Mouse (Mus musculus) monocyte, adult 2 months (primary cell): ENCODE results near the gene Myef2.
"Not testable (repeated sequence)": the region's sequence is repeated elsewhere in the genome, so short reads cannot be mapped to it uniquely, and the experiment has no call there.

Source experiments
- DNase-seq, 2 experiments: peaks; one replicate each; pipeline ENCODE4 v3.0.0; 2022; ENCODE audit warnings: low spot score in 2 of 2, low read depth in 1 of 2

Gene Myef2

GRCm38 (mm10) chr2:125123477-125123852 lies at the start of gene Myef2:
Gene Myef2, minus strand, starts transcription at chr2:125123661.
- DNase-seq = peak; percentile 23 to 54

- no peak for DNase-seq
These were observed 38.6 kb upstream of the Myef2 start for GRCm38 (mm10) chr2:125162012-125162470.

DNA sequence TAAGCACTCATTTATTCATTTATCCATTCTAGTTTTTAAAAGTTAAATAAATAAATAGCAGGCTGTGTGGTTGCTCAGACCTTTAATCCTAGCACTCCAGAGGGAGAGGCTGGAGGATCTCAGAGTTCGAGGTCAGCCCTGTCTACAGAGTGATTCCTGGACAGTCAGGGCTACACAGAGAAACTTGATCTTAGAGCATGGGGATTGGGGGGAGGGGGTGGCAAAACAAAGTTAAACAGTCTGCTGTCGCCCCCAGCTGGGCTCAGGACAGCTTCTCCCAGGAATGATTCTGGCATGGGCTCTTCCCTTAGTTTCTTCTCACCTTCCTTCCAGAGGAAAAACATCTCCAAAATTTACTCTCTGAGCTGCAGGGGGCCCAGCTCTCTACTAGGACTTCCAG lies 32.0 kb upstream of the Myef2 start:
- no peak for DNase-seq

- DNase-seq = no peak
These were observed 30.8 kb upstream of the Myef2 start for GRCm38 (mm10) chr2:125154294-125154693.

DNA sequence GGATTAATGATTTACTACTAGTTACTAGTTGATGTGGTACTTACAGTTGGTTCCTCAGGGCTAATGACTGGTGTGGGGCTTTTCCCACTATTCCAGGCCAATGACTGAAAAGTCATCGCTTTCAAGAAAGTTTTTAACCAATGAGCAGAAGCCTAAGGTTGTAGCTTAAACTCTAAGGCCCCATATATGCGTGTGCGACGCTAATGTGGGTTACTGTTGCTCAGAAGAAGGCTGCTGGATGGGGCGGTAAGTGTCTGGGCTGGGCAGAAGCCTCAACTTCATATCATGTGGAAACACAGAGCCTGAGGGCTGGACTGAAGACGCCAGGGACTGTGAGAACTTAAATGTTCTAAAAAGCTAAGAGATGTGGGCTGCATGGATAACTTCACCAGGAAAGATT lies 28.9 kb upstream of the Myef2 start, which contains the start of gene Slc12a1:
Slc12a1 (plus strand) TSS at position 118 of the 400 bp plus-strand sequence.
- no peak for DNase-seq

- no peak for DNase-seq
These were observed 18.9 kb upstream of the Myef2 start for GRCm38 (mm10) chr2:125142336-125142735.

DNA sequence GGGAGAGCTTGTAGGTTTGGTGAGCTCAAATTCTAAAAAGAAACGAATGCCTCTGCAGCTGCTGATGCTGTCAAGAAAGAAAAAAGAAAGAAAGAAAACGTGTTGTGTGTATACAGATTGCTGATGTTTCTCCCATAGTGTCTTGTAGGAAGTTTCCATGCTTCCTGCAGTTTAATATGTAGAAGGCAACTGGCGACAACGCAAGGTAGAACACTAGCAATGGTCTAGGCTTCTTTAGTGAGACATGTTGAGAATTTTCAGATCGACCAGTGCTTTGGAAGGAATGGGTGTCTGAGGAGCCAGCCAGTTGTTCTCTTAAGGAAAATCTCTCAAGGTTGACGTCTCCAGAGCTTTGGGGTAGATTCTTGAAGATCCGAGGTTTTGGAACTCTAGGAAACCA lies 13.4 kb upstream of the Myef2 start:
- DNase-seq = no peak

DNA sequence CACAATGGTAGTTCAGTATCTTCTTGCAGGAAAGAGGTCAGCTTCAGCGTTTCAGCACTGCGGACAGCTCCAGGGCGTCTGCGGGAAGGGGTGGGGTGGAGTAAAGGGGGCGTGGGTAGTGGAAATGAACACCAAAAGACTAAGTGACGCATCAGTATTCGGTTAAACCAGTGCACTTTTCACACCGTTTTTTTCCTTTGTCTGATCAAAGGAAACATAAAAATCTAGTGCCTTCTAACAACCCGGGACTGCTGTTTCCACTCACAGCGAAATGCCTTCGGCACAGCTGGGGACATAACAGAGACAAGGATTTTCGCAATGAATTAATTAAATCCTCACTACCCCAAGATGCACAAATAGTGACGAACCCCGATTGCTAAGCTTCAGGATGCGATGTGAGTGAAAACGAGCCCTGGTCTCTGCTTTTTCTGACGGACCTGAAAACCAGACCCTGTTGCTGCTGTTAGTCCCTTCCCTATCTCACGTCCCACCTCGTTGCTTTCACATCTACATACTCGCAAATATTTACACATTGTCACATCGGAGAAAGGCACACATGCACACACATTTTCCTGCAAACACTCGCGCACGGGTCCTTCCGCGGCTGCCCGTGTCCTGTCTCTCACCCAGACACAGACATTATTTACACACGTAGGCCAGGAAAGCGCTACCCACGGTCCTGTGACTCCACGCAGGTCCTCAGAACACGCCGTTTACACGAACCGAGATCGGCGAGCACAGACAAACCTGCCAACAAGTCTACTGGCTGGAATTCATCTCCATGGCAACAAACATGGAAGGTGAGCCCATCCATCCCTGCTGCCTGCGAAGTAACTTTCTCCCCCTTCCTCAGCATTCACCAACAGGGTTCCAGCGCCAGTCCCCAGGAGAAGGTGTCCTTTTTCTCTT lies 12.7 kb upstream of the Myef2 start, which contains the start of gene Ctxn2:
Ctxn2 (plus strand) TSS at position 790 of the 909 bp plus-strand sequence.
- peak in 1 of 2 experiments; percentile 27 for DNase-seq

- DNase-seq = no peak
These were observed 10.7 kb upstream of the Myef2 start for GRCm38 (mm10) chr2:125134113-125134512.

GRCm38 (mm10) chr2:125126792-125127191 lies 3.3 kb upstream of the Myef2 start:
- DNase-seq = no peak

DNA sequence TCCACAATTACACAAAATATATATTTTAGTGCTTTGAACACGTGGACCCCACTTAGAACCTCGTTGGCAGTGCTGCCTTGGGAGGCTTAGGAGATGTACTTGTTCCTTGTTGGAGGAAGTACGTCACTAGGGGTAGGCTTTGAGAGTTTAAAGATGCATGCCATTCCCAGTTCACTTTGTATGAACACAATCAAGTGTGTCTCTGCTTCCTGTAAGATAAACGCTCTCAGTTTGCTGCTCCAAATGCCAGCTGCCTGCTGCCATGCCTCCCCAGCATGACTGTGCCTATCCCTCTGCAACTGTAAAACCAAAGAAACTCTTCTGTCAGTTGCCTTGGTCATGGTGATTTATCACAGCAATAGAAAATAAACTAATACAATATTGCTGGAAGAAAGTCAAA lies 2.4 kb upstream of the Myef2 start:
- DNase-seq = no peak

- DNase-seq = no peak
These were observed 611 bp downstream of the Myef2 start for GRCm38 (mm10) chr2:125122624-125123476.

GRCm38 (mm10) chr2:125122288-125122623 lies 1.2 kb downstream of the Myef2 start:
- no peak for DNase-seq

DNA sequence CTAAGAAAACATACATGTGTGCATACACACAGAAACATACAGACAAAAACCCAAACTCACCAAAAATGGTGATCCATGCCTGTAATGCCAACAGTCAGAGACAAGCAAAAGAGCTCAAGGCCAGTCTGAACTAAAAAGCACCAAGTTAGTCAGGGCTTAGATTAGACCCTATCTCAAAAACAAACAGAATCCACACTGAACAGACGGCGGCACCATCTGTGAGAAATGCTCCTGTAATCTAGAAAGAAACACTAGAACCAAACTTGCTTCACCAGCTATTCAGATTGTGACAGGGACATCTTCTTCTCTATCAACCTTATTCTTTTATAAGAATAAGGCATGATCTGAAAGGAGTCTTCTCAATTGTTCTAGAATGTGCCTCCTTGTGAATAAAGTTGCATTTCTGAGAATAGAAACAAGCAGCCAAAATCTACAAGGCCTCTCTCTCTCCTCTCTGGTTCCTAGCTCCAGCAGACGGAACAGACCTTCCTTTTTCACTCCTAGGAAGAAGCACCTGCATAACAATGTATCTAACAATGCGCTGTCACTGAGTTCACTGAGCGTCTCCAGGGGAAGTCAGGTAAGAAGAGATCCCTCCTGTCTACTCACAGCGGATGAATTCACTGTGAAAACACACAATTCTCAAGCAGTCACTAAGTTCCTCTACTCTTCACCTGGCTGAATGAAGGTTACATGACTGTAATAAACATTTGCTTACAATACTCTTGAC lies 3.9 kb downstream of the Myef2 start:
- DNase-seq = no peak

DNA sequence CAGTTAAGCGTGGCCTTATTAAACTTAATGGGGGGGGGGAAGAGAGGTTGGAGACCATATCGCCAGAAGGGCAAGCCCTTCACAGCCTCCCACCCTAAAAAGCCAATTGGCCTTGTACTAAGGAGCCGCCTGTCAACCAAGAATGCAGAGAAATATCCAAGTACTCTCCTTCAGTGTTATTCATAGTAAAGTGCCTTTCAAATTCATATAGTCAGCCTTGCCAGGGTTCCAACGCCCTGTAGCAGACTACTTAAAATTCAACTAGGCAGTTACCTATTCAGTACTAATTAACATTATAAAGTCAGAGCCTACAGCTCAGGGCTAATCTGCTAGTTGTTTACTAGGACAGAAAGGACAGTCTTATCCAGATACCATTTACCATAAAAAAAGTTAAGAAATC lies 16.9 kb downstream of the Myef2 start:
- not testable (repeated sequence) for DNase-seq

DNA sequence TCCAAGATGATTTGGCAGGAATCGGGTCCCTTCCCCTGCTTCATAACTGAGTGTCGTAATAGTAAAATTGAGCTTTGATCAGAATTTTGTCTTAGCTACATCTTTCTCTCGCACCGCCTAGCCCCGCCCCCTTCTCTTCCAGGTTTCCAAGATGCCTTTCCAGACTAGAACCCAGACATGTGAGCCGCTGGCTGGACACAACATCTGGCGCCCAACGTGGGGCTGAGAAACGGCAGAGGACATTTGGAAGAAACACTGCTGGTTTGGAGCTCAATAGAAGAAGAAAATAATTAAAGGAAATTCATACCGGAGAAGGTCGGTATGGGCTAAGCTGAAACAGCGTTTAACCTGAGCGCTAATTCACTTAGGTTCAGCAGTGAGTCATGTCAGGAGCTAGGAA lies 19.0 kb downstream of the Myef2 start:
- not testable (repeated sequence) for DNase-seq

GRCm38 (mm10) chr2:125092123-125092522 lies 31.3 kb downstream of the Myef2 start:
- DNase-seq = not testable (repeated sequence)

DNA sequence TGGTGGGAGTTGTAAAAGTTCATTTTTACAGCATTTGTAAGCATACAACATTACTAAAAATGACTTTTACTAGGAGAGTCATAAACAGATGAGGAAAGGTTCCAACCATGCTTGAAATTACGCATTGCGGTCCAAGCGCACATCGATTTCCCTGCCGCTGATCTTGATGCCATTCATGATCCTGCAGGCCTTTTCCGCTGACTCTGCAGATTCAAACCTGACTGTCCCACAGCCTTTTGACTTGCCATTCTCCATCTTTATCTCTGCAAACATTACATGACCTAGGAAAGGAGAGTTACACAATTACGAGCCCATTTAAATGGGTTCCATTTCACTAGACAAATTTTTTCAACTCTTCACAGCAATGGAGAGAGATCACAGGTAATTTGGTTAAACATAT lies 34.7 kb downstream of the Myef2 start:
- DNase-seq = no peak

GRCm38 (mm10) chr2:125083879-125084278 lies 39.6 kb downstream of the Myef2 start:
- no peak for DNase-seq

- no peak for DNase-seq
These were observed 50.2 kb downstream of the Myef2 start for GRCm38 (mm10) chr2:125073056-125073780.
